Mouse (Mus musculus) natural killer cell, adult 2 months (primary cell): ENCODE measurements around the gene Kif5c.

Experiments used
- DNase-seq, 2 experiments: peaks; one replicate each; pipeline ENCODE4 v3.0.0; 2022; ENCODE audit warnings: low spot score in 2 of 2

Kif5c gene

DNA sequence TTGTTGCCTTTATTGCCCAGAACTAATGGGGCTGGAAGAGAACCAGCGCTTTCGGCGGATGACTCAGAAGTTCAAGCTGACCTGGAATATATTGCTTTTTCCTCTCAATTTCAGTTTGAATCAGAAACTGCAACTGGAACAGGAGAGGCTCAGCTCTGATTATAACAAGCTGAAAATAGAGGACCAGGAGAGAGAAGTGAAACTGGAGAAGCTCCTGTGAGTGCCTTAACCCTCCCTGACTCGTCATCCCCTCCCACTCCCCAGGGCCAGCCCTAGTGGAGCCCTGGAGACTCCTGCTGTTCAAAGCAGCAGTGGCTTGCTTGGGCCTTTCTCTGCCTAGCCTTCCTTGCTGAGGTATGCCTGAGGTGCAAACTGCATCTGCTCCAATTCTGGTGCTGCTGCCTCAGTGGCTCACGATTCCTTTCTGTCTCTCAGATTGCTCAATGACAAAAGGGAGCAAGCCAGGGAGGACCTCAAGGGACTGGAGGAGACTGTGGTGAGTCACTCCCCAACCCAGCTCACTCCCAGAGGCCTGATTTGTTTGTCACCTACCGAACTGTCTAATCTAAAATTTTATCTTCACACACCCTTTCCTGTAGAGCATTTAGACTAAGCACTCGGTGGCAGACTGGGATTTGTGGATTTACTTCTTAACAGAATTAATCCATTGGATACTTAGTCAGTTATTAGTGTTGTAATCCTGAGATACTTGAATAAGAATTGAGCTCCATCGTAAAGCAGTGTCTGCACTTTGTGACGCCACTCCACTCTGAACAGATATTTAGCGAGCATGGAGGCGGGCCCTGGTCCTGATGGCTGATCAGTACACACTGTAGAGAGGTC, 125.4 kb downstream of the Kif5c start:
- no peak for DNase-seq

DNA sequence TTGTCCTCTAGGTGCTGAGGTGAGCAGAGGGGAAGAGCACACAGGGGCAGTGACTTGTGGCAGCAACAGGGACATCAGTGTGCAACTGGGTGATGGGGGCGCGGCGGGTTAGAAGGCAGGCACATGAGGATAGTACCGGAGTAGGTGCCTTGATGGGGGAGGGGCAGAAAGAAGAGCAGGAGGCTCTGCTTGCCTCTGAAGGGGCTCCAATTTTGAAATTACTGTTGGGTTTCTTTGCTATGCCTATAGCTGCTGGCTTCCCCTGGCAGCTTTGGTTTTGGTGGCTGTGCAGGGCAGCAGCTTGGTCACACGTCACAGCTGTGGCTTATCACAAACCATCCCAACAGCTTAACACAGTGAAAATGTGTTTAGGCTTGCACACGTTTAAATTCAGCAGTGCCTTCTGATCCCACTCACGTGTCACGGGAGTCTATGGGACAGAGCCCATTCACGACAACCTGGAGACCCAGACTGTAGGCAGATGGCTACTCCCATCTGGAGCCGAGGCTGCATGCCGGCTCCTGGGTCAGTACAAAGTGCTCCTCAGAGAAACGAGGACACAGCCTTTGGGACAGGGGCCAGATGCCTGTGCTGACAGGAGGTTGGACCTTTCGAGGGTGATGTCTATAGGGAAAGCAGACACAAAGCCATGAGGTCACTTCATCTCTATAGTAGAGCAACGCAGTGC, 126.1 kb downstream of the Kif5c start:
- no peak for DNase-seq

DNA sequence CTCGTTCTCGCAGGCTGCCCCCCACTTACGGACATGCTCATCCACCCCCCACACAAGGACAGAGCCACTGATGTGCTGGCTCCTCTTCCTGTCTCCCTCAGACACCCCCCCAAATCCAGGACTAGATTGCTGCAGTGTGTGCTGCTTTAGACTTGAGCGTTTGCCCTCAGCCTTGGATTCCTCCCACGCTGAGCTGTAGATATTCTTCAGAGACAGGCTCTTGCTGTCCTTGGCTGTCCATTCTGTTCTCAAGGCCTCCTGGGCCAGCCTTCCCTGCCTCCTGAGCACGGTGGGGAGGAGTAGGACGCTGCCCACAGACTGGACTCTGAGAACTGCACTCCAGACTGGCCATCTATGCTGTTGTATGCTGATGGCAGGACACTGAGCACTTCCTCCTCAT, 127.8 kb downstream of the Kif5c start:
- no peak for DNase-seq

DNA sequence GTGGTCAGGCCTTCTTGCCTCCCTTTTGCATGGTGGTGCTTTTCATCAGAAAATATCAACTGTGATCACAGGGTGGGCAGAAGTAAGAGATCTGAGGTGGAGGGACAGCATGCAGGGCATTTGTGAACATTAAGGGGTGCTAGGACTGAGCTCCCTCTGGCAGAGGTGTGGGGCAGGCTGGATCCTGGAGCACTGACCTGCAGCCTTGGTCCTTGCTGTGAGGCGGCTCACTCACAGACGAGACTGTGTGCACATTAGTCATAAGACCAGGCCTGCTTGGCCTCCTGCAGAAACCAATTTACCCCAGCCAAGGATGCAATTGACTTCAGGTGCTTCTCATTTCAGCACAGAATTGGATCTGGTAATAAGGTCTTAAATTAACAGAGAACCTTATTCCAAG, 128.6 kb downstream of the Kif5c start:
- DNase-seq, result no peak

DNA sequence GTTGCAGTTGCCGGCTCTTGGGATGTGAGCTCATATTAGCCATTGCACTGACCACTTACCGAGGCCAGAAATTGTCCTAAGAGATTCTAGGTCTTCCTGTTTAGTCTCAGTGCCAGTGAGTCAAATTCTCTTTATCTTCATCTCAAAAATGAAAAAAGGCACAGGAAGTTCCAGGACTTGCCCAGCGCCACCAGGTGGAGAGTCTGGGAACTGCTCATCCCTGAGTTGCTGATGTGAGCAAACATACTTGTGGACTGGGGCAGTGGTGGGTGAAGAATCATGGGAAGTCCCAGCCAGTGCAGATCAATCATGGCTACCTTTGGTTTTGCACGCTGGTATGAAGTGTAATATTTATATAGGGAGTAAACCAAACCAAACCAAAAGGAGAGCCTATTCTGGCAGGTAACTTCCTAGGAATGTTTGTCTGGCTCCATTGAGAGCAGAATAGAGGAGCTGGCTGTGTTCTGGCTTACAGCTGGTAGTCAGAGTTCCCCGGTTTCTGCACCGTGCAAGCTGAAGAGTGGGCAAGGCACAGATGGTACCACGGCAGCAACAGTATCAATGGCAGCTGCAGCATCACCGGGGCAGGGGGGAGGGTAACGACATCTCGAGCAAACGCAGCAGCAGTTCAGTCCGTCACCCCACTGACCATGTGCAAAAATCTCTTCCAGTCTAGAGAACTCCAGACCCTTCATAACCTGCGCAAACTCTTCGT, 129.7 kb downstream of the Kif5c start:
- peak in 1 of 2 experiments; percentile 34 for DNase-seq

DNA sequence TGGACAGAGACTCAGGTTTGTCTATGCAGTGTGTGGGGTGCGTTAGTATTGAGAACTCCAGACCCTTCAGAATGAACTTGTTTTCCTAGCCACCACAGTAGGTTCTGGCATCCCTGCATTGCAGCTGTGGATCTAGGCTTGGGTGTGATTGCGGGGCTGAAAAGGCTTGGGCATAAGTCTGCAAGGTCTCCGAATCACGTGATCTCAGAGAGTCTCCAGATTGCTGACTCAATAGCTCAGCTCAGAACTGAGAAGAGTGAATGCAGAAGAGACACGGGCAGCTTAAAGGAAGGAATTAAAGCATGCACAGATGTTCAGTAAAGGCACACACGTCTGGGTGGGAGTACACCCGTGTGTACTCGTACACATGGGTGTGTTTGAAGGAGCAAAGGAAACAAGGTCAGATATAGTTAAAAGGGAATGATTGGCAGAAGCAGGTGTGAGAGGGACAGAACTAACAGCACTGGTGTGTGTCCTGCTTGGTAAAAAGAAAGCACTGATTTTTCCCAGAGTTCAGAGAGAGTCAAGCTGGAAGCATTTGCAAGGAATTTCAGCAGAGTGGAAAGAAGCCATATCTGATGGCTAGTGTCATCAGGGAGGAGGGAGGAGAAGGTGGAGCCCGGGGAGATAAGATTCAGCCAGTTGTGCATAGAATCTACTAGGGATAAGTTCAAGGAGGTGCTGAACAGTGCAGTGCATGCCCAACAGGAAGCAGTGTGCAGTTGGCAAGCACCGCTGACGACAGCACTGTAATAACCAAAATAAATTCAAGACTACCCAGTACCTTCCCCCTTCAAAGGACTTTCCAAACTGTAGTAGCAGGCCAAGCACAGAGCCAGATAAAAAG, 130.9 kb downstream of the Kif5c start:
- no peak for DNase-seq

DNA sequence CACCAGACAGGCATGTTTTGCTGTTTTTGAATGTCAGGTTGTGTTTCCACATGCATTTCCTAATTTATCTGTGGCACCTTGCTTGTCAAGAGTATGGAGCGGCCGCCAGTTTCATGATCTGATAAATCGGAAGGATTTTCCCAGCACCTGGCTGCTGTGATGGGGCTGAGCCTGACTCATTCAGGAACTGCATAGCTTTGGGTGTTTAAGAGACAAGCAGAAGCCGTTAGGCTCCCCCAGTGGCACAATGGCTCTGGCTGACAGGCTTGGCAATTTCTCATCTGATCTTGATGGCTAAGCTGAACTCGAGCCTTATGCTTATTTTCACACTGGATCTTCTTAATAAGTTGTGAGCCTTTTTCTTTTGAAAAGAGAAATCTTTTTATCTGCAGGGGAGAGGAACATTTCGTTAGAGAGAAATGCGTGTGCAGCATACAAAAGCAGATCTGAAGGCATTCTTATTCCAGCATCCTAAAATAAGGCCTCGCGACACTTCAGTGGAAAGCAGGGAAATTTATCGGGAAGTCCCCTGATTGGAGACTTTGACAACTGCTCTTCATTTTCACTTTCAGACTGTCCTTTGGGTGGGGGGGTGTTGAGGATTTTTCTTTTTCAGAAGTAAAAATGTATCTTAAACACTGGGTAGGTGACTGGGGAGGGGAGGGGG, 132.6 kb downstream of the Kif5c start:
- DNase-seq, result no peak

DNA sequence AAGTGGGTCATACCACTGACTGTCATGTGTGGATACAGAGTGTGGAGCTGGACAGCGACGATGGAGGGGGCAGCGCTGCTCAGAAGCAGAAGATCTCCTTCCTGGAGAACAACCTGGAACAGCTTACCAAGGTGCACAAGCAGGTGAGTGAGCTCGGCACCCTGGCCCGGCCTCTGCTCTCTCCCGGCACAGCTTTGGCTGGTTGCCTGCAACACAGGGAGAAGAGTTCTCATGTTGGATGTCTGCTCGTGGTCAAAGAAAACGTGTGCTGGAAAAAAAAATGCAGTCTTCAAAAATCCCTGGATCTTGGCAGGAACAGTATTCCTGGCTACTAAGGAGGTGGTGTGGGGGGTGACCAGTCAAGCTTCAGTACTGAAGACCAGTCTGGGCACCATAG, 133.1 kb downstream of the Kif5c start:
- DNase-seq, result no peak

DNA sequence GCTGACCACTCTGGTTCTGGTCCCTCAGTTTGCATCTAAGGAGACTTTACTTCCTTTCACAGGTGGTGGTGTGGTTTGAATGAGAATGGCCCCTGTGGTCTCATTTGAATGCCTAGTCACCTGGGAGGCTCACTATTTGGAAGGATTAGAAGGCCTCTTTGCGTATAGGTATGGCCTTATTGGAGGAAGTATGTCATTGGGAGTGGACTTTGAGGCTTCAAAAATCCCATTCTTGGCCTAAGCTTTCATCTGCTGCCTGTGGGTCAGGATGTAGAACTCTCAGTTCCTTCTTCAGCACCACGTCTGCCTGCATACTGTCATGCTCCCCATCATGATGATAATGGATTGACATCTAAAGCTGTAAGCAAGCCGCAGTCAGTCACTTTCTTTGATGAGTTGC, 134.0 kb downstream of the Kif5c start:
- DNase-seq, result no peak

DNA sequence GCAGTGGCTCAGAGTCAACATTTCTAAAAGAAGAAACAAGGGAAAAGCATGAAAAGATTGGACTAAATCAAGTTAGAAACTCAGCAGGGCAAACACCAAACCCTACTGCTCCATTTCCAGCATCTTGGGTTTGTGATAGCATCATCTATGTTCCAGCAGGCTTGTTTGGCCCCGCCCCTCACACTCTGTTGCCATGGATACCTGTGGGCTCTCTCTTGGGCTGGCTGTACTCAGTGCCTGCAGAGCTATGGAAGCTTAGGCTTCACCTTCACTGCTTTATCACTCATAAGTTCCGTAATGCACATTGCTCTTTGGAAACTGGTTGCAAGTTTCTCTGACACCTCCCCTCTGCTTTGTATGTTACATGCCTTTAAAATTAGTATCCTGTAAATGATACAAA, 136.0 kb downstream of the Kif5c start:
- no peak for DNase-seq

DNA sequence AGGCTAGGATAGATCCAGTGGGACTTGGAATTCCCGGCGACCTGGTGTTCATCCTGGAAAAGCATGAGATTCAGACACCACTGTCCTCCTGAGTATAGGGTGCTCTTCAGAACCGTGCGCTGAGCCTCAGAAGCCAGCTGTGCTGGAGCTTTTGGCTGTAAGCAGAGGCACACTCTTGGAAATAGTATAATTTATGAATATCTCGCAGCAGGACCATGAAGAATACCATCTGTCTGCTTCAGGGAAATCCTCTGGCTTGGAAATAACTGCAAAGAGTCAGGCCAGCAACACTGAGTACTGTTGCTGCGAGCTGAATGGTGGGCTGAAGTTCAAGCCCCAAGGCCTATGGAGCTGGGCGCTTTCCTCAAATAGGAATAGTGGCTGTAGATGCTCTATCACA, 138.5 kb downstream of the Kif5c start:
- no peak for DNase-seq

DNA sequence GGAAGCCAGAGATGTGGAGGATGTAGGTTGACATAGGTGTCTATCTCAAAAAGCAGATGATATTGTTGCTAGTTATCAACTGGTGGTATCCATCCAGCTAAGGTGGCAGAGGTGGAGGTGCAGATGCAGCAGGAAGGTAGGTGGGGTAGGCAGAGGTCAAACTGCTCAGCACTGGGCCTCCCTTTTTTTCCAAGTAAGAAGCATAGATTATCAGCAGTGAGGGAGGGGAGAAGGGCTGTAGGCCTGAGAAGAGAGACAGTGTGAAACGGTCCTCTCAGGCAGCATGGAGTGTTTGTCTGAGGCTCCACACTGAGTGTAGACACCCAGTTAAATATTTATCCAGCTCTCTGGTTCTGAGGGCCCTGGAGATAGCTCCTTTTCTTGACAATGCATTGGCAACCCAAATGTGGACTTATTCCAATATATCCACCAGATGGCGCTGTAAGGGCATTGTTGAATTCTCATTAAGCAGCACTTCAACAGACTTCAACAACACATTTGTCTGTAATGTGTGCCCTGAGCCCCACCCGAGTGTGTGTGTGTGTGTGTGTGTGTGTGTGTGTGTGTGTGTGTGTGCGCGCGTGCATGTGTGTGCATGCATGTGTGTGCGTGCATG, 145.3 kb downstream of the Kif5c start:
- DNase-seq, result peak; percentile 9 to 21

DNA sequence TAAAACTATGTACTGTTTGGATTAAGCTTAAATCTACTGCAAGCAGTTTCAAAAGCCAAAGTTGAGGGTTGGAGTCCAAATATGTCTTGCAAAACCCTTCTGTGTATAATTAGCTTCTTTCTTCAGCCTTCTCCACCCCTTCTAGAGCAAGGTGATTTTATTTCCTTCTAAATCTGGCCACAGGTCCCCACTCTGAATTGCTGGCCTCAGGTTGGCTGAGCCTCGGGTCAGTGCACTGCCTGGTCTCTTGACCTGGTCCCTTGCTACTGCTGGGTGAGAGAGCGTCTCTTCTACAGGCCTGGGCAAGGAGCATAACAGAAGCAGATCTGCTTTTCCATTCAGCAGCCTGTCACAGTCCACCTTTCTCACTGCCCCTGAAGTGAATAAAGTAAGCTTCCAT, 149.8 kb downstream of the Kif5c start:
- DNase-seq, result no peak

DNA sequence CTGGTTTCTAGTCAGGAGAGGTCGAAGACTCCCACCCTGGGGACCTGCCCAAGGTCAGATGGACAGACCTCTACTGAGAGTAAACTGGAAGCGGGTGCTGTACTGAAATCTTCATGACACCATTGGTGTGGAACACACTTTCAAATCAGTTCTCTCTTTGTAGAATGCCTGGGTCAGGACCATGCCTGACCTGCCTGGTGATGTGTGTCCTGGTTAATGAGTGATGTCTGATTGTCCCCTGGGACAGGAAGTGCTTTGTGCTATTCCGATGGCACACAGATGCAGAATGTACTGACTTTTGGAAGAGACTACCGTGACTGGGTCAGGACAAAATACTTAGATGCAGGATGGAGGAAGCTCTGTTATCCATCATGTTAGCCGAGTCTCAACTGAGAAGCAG, 151.3 kb downstream of the Kif5c start:
- no peak for DNase-seq

DNA sequence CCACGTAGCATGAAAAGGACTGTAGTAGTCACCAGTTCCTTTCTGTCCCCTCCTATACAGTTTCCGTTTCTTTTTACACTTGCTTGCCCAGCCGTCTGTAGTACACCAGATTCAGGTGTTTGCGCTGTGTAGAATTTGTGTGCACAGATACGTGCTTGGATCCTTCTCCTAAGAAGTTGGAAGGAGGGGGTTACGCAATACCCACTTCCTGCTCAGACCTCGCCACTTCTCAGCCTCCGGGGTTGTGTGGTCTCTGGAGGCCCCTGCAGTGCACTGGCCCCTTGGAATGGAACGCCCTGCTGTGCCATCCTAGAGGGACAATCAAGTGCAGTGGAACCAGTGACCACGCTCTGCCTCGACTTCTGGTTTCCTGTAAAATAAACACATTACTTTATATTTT, 152.1 kb downstream of the Kif5c start:
- no peak for DNase-seq

DNA sequence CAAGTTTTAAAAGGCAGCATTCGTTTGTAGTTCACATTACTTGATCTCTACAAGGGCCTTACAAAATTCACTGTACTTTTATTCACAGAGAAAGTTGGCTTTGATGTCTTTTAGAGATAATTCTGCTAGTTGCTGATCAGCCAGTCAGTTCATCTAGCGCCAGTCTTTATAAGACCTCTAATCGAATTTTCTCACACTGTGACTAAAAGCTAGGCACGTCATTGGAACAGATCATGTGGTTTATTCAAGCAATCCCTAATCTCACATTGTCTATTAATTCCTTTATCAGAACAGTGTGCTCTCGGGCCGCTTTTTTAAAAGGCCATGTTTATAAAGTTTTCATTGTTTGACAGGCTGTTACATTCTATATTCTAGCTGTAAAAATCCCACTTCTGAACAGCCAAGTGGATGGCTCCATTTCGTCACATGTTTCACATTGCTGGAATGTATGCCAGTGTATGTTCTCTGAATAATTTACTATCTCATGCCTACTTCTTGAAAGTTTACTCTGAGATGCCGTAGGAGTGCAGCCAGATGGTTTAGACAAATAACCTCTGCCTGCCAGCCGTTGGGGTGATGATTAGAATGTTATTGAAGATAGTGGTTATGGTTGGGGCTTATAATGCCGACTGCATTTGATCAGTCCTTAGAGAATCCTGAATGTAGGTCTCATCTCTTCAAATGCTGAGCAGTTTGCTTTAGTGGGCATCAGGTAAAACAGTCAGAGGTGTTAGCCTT, 154.3 kb downstream of the Kif5c start:
- no peak for DNase-seq

DNA sequence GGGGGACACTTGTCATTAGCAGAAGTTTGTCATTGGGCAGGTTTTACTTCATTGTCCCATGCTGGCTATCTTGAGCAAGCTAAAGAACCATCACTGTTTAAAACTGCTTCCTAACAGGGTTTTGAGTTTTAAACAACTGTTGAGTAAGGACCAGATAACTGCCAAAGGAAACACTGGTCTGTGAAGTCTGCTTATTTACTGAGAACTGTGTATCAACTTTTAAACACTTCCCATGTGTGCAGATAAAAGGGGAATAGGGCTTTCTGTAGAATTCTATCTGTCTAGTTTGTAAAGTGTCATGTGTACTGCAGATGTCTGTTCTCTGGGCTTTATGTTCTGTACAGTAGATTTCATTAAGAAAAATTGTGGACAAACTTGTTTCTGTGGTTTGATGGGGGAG, 155.1 kb downstream of the Kif5c start:
- no peak for DNase-seq

DNA sequence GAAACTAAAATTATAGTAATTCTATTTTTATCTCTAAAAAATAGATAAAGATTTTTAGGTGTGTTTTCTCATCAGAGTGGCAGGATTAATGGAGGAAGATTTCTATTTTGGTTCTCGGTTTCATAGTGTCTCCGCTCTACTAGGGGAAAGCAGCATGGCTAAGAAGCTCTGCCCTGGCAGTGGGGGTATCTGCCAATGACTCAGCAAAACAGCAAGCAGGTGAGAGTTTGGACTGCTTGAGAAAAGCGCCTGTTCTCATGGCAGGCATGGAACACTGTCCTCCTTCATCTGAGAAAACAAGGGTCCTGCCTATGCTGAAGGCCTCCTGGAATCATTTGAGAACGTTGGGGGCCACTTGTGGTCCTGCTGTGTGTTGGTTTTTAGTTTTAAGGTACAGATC, 156.1 kb downstream of the Kif5c start:
- no peak for DNase-seq

DNA sequence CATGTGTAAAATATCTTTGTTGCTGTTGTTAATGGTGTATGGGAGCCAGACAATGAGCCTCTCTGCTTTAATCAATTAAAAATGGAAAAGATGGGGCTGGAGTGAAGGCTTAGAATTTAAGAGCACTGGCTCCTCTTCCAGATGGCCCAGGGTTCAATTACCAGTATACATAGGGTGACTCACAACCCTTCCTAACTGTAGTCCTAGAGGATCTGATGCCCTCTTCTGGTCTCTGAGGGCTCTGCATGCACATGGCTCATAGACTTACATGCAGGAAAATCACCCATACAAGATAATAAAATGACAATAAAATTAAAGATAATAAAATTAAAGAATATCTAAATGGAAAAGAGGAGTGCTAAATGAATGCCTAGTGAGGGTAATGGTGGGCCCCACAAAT, 156.6 kb downstream of the Kif5c start:
- DNase-seq, result no peak

DNA sequence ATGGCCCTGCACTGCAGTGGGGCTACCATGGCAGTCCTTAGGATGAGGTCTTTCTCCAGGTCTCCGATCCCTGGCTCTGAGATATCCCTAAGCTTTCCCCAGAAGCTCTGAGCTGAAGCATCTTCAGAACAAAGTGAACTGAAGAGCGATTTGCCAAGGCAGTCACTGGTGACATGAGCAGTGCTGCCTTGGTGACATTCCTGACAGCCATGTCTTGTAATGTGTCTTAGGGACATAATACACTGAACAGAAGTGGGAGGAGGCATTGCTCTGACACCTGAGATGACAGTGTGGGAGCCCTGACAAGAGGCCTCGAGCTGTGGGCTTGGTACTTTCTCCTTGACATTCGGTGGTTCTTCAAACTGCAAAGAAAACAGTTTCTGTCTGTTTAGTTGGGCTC, 157.3 kb downstream of the Kif5c start:
- DNase-seq, result no peak
